Mouse (Mus musculus) heart, adult 2 months (tissue): ENCODE measurements around the gene Kbtbd13.

Experiments used
- CTCF ChIP-seq: fragments of 200-600 bp; IDR thresholded peaks from 2 replicates; pipeline ENCODE4 v1.8.1; 2022; ENCODE audit warnings: antibody characterized with exemption, mild to moderate bottlenecking, moderate library complexity
- EP300 ChIP-seq: fragments of 200-500 bp; IDR thresholded peaks from 2 replicates; pipeline ENCODE4 v1.6.1; 2011; ENCODE audit warnings: low read depth, low read length, control low read depth; ENCODE audit not compliant: insufficient read depth
- POLR2A ChIP-seq: fragments of 200-500 bp; IDR thresholded peaks from 2 replicates; pipeline ENCODE4 v1.6.1; 2011; ENCODE audit warnings: mild to moderate bottlenecking, low read depth, low read length, control low read depth; ENCODE audit not compliant: insufficient read depth

DNA sequence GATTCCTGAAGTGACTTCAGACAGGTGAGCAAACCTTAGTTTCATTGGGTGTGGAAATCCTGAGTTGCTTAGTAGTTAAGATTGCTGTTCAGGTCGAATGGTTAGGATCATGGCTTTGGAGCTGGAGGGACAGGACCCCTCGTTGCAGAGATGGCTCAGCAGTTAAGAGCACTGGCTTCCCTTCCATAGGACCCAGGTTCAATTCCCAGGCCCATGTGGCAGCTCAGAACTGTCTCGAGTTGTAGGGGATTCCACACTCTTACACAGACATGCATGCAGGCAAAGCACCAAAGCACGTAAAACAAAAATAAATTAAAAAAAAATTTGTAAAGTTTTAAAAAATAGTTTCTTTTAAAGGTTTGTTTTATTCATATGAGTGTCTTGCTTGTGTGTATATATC is 43.8 kb upstream of the Kbtbd13 start:
- TF ChIP-seq EP300 (no peak), POLR2A (no peak), CTCF (no peak)
